Mouse (Mus musculus) spleen, postnatal 36 days (tissue): ENCODE data around the gene Agap1.

Experiments
- DNase-seq, 2 experiments: peaks; one replicate each; pipeline ENCODE4 v3.0.0; 2022; ENCODE audit warnings: low spot score in 2 of 2, mixed read lengths in 1 of 2

Gene Agap1

GRCm38 (mm10) chr1:89616556-89616955 lies 161.9 kb downstream of the Agap1 start:
- DNase-seq: no peak

DNA sequence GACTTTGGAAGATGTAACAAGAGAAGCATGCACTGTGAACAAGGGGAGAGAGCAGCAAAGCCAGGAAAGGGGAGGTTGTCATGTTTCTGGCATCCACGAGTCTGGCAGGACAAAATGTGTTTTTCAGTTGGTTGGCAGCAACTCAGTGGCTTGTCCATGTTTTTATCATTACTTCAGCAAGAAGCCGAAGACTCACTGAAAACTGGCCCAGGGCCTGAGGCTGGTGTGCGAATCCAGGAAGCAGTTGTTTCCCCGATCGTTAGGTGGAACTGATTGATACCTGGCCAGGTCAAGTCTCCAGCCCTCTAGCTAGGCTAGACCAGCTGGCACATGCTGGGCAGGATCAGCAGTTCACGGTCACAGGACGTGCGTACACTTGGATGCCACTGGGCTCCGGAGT lies 162.7 kb downstream of the Agap1 start:
- no peak for DNase-seq

DNA sequence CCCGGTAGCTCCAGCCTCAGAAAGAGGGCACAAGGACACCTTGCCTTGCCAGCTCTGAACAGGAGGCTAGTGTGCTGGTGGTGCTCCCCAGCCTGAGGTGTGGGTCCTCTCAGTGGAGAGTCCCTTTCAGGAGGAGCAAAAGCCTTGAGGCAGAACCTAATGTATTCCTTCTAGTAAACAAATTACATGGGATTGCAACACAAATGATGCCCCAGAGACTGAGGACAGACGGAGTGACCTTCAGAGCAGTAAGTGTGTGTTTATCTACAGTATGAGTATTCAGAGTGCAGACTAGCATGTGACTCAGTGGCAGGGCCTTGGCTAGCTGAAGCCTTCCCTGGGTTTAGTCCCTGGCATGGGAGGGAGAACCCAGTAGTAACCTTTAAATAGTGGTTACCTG lies 165.4 kb downstream of the Agap1 start:
- no peak for DNase-seq

- no peak for DNase-seq
Observed at GRCm38 (mm10) chr1:89621014-89621791, 166.6 kb downstream of the Agap1 start.

- DNase-seq: no peak
Observed at GRCm38 (mm10) chr1:89621952-89622351, 167.3 kb downstream of the Agap1 start.

GRCm38 (mm10) chr1:89622801-89623200 lies 168.2 kb downstream of the Agap1 start:
- DNase-seq: no peak

DNA sequence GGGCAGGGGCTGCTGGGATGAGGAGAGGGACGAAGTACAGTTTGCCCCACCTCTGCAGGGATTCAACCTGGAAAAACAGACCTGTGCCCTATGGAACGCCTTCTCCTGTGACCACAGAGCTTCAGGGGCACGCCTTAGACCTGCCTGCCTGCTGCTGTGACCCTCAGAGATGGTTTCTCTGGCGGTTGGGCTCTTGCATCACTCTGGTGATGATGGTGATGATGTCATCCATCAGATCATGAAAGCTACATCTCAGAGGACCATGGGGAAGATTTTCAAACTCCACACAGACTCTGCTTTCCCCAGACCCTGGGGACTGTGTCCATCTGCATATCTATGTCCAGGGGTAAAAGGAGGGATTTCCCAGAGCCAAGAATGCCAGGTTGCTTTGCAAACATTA lies 170.7 kb downstream of the Agap1 start:
- no peak for DNase-seq

GRCm38 (mm10) chr1:89625967-89626366 lies 171.4 kb downstream of the Agap1 start:
- no peak for DNase-seq

DNA sequence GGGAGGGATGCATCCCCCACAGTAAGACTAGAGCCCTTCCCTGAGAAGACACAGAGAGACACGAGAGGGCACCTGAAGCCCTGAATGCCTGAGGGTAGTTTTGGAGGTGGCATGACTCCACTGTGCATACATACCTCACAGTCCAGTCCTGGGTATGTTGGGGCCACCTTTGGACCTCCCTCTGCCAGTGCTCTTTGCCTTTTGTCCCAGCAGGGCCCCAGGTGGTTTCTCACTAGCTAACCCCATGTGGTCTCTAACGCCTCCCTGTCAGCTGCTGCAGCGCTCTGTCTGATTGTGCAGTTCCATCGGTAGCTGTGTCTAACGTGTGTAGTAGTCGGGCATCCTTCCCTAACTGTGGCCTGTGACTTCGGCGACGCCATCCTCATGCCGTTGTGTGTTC lies 172.3 kb downstream of the Agap1 start:
- DNase-seq: no peak

DNA sequence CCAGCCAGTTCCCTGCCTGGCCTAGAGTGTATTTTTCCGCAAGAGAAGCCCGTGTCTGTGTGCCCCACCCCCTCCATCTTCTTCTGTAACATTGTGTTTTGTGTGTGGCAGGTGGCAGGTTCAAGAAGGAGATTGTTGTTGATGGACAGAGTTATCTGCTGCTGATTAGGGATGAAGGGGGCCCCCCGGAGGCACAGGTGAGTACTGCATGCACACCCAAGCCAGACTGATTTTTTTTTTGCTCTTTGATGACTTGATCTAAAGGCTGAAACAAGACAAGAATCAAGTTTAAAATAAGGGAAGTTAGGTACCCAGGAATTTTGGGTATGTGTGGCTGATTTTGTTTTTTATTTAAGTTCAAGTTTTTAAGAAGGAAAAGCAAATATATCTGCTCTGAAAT lies 173.0 kb downstream of the Agap1 start:
- DNase-seq: no peak

- no peak for DNase-seq
Observed at GRCm38 (mm10) chr1:89630836-89631235, 176.2 kb downstream of the Agap1 start.

DNA sequence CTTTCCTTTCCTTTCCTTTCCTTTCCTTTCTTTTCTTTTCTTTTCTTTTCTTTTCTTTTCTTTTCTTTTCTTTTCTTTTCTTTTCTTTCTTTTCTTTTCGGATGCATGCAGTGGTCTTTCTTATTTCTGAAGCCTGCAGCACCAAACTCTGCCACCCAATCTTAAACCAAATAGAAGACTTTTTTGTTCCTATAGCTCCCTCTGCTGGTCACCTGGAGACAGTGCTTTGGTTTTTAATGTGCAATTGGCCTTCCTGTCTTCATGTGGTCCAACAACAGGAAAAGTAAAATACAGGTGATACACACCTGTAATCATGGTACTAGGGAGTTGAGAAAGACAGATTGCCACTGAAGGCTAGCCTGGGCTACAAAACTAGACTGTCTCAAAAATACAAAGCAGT lies 177.1 kb downstream of the Agap1 start:
- DNase-seq: peak in 1 of 2 experiments; percentile 18

DNA sequence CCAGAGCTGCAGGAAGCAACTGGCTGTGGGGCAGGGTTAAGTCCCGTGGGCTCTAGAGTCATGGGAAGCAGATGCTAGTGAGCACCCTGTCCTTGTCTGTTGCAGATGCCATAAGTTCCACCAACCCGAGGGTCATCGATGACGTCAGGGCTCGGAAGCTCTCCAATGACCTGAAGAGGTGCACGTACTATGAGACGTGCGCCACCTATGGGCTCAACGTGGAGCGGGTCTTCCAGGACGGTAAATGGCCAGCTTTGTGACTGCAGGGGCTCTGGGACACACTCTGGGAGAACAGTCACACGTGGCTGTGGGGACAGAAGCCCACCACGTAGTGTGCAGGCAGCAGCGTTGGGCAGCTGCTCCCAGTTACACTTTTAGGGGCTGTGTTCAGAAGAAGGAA lies 179.4 kb downstream of the Agap1 start:
- DNase-seq: no peak

DNA sequence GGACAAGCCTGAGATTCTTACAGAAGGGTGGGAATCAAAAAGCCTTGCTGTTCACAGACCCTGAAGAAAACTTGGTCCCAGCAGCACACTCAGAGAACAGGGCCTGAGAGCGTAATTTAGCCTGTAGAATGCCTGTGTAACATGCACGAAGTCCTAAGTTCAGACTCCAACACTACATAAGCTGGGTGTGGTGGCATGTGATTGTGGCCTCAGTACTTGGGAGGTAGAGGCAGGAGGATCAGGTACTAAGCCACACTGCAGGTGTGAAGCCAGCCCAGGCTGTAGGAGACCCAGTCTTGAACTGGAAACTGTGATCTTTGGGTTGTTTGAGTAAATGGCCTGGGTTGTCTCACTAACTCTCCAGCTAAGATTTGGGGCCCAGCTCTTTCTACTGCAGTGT lies 180.5 kb downstream of the Agap1 start:
- DNase-seq: no peak

GRCm38 (mm10) chr1:89637670-89638069 lies 183.1 kb downstream of the Agap1 start:
- no peak for DNase-seq

- DNase-seq: peak; percentile 27 to 50
Observed at GRCm38 (mm10) chr1:89643445-89644100, 189.0 kb downstream of the Agap1 start.

- DNase-seq: peak; percentile 62 to 70
Observed at GRCm38 (mm10) chr1:89644120-89644519, 189.5 kb downstream of the Agap1 start.

DNA sequence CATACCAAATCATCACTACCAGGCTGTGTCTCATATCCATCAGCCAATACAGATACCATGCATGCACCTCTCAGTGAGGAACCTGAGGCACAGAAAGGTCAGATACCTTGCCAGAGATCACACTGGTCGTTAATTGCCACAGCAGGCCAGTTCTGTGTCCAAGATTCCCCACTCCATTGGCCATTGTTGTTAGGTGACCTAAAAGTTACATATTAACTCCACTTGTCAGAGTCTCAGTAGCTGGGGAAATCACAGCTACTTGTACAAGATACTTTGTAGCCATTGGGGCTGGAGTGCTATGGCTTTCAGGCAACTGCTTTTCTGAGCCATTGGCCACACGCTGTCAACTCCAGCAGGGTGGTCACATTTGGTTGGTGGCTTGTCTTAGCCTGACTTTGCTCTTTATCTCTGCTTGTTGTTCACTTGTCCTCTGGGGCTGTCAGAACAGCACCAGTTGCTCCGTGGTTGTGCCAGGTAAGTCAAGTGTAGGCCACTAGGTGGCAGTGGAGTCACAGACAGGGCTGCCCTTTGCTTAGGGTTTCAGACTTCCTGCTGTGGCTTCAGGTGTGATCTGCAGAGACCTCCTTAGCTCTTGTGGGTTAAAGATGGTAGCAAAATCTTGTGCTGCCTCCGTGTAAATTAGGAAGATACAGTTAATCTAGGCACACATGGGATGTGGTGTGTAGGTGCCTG lies 191.9 kb downstream of the Agap1 start:
- DNase-seq: peak; percentile 52 to 54

GRCm38 (mm10) chr1:89647505-89647904 lies 192.9 kb downstream of the Agap1 start:
- no peak for DNase-seq

GRCm38 (mm10) chr1:89650557-89650956 lies 196.0 kb downstream of the Agap1 start:
- DNase-seq: no peak

- no peak for DNase-seq
Observed at GRCm38 (mm10) chr1:89656167-89656566, 201.6 kb downstream of the Agap1 start.

DNA sequence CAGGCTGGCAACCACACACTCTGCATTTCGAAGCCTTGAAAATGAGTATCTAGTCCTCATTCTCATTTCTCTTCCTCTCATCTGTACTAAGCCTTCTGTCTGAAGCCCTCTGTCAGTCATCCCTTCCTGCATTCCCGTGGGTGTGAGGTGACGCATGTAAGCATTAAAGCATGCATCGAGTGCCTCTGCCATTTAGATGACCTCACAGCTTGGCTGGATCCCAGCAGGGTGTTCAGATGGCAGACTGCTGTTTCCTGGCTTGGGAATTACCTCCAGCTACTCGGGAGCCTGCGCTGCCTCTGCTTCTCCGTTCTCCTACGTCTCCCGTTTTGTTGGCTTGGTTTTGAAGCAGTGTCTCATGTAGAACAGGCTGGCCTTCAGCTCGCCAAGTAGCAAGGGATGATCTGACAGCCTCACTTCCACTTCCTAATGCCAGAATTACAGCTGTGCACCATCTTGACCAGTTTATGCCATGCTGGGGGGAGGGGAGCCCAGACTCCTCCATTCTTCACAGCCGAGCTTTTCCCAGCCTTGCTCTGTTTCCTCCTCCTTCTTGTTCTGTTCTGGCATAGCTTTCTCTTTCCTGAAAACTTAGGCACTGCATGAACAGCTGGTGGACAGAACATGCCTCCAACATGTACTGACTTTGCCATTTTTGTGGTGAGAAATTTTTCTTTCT lies 202.2 kb downstream of the Agap1 start:
- no peak for DNase-seq
